Mouse (Mus musculus) pancreas, adult 10 weeks (tissue): Measurements from ENCODE around the gene Isoc2b. TPM values are rescaled to one million over a fixed set of nuclear protein-coding genes. Genes with fewer than 3 reads are reported as not detected.

Source experiments
- polyA plus RNA-seq: library from polyadenylated mRNA; stranded (reverse); fragments of 350-450 nt; fragmentation: Illumina TruSeq; extraction: RNeasy Lipid Tissue Mini Kit (QIAGEN cat#74804); gene quantifications from one replicate; pipeline ENCODE4 v1.2.3, GENCODE M21; 2015; ENCODE audit warnings: low read depth, low replicate concordance; ENCODE audit not compliant: insufficient read depth

Isoc2b gene
- 12.2 TPM for polyA plus RNA-seq

DNA sequence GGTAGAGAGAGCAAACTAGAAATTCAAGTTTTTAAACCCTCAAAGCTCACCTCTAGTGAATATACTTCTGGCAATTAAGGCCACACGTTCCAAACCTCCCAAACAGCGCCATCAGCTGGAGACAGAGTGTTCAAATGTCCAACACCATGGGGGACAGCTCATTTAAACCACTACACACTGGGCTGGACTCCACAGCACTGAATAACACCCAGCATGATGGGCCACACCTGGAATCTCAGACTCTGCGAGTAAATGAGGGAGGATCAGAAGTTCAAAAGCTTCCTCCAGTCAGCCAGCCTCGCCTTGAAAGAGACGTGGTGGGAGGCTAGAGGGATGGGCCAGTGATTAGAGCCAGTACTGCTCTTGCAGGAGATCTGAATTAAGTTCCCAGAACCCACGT, at the start of gene Isoc2b:
Isoc2b (minus strand) TSS at position 126 of the 400 bp plus-strand sequence.

DNA sequence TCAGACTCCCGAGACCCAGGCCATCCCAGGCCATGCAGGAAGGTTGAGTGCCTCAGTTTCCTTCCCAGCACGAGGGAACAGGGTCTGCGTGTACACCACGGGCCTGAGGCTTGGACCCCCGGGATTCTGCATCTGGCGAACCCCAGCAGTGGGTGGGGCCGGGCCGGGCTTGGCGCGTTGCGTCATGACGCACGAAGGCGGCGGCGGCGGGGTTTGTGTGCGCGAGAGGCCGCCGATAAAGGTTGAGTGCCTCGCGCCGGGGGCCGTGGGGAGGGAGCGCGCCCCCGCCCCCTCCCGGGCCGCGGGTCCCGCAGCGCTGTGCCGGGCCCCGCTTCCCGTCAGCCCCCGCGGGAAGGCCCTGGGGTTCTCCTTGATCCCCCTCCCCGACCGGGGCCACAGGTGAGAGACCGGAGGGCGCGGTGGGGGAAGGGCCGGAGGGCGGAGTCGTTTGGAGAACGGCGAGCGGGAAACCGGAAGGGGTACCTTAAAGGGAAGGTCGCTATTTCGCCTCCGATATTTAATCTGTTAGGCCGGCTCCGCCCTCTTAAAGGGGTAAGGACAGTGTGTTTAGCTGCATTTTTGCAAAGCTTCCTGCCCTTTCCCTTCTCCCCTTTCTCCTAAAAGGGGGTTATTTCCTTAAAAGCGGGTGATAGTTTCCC, 45.1 kb upstream of the Isoc2b start, which contains the start of gene Zfp628:
Zfp628 (plus strand) TSS at position 211 of the 659 bp plus-strand sequence.

GRCm38 (mm10) chr7:4906466-4906950, 36.5 kb upstream of the Isoc2b start, which contains the start of gene Gm36210:
Gm36210 (minus strand) TSS chr7:4906516.

GRCm38 (mm10) chr7:4876753-4877221, 6.7 kb upstream of the Isoc2b start, which contains the start of gene Isoc2a:
Isoc2a (plus strand) TSS chr7:4877153.

DNA sequence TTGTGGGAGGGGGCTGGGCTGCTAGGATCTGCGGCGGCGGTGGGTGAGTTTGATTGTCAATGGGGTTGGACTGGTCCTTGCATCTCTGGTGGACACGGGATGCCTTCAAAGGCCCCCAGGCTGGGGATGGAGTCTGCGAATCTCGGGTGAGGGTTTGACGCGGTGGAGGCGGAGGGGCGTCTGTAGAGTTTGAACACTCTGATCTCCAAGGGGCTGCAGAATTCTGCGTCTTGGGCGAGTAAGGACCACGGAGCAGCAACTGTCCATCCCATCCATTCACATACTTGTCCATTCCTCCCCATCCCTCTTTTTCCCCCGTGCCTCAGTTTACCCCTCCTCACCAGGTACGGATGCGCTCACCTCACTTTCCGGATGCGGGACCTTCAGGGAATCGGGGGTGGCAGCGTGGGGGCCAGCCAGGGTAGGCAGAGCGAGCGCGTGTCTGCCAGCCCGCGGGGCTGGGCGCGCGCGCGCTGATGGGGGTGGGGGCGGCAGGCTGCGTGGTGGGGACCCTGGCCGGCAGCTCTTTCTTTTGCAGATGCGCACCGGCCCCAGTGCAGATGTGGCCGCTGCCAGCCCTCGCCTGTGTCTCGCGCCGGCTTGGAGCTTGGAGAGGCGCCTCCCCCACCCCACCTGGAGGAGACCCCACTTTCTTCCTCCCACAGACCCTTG, 25.7 kb downstream of the Isoc2b start, which contains the start of gene Shisa7:
Shisa7 (minus strand) TSS at position 452 of the 672 bp plus-strand sequence.

DNA sequence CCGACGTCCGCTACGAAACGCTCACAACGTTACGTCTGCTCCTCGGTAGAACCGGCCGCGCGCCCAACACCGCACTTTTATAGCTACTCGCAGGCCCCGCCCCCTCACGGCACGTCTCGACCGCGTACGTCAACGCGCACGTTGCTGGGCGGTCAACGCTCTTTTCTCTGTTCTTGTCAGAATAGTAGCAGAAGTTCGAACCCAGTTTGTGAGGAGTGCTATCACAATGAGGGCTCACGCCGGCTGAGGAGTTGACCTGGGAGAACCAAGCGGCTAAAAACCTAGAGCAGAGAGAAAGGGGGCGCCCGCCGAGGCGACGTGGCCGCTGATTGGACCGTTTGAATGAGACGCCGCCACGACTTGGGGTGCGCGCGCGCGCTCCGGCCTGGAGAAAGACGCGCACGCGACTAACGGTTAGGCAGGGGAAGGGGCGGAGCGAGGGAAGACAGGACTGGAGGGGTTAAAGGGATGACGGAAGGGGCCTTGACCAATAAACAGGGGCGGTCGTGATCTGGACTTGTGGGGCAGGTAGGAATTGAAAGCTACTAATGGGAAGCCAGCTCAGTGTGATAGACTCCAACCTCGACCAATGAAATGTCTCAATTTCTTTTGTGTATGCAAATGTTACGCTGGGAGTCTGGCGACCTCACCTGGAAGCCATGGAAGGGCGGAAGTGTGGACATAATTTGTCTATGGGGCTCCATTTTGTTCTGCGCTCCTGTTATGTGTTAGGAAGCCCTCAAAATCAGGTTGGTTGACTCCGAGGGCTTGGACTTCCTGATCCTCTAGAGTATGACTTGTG, 57.6 kb downstream of the Isoc2b start, which contains the start of gene Ube2s:
Ube2s (minus strand) TSS at position 288 of the 802 bp plus-strand sequence.

Other genes with a start within 250 kb of the Isoc2b start
- 8.3 TPM for gene Tmem86b, start 238.8 kb downstream of the Isoc2b start, polyA plus RNA-seq
- gene Ppp6r1, start 211.2 kb downstream of the Isoc2b start, polyA plus RNA-seq = 12.0 TPM
- 10.8 TPM for gene Hspbp1, start 185.2 kb downstream of the Isoc2b start, polyA plus RNA-seq
- gene Brsk1, start 179.7 kb downstream of the Isoc2b start, polyA plus RNA-seq = 2.4 TPM
- gene Tmem150b, start 145.0 kb downstream of the Isoc2b start, polyA plus RNA-seq = not detected
- 21.1 TPM for gene Kmt5c, start 130.1 kb downstream of the Isoc2b start, polyA plus RNA-seq
- 5.7 TPM for gene Cox6b2, start 117.2 kb downstream of the Isoc2b start, polyA plus RNA-seq
- not detected for gene Fam71e2, start 99.0 kb downstream of the Isoc2b start, polyA plus RNA-seq
- gene Il11, start 87.4 kb downstream of the Isoc2b start, polyA plus RNA-seq = not detected
- not detected for gene Tmem190, start 87.3 kb downstream of the Isoc2b start, polyA plus RNA-seq
- gene Tmem238, start 80.6 kb downstream of the Isoc2b start, polyA plus RNA-seq = 8.4 TPM
- 480 TPM for gene Rpl28, start 77.4 kb downstream of the Isoc2b start, polyA plus RNA-seq
- 16.8 TPM for gene Ube2s, start 57.7 kb downstream of the Isoc2b start, polyA plus RNA-seq
- gene Shisa7, start 25.6 kb downstream of the Isoc2b start, polyA plus RNA-seq = 0.30 TPM
- 9.6 TPM for gene Isoc2a, start 6.9 kb upstream of the Isoc2b start, polyA plus RNA-seq
- not detected for gene Gm36210, start 36.3 kb upstream of the Isoc2b start, polyA plus RNA-seq
- 1.4 TPM for gene Zfp628, start 45.0 kb upstream of the Isoc2b start, polyA plus RNA-seq
- 4.6 TPM for gene Nat14, start 51.8 kb upstream of the Isoc2b start, polyA plus RNA-seq
- gene Ssc5d, start 55.5 kb upstream of the Isoc2b start, polyA plus RNA-seq = 1.2 TPM
- not detected for gene Sbk2, start 94.1 kb upstream of the Isoc2b start, polyA plus RNA-seq
- gene Sbk3, start 100.9 kb upstream of the Isoc2b start, polyA plus RNA-seq = not detected
- 41.7 TPM for gene Zfp579, start 125.9 kb upstream of the Isoc2b start, polyA plus RNA-seq
- 7.4 TPM for gene Zfp524, start 144.2 kb upstream of the Isoc2b start, polyA plus RNA-seq
- gene Fiz1, start 144.4 kb upstream of the Isoc2b start, polyA plus RNA-seq = 6.8 TPM
- not detected for gene Gm44973, start 145.2 kb upstream of the Isoc2b start, polyA plus RNA-seq
- gene Zfp865, start 150.1 kb upstream of the Isoc2b start, polyA plus RNA-seq = 5.3 TPM
- gene Ccdc106, start 150.3 kb upstream of the Isoc2b start, polyA plus RNA-seq = not detected
- gene 4632433K11Rik, start 163.9 kb upstream of the Isoc2b start, polyA plus RNA-seq = not detected
- gene Zfp784, start 168.2 kb upstream of the Isoc2b start, polyA plus RNA-seq = 0.63 TPM
- gene Zfp580, start 181.3 kb upstream of the Isoc2b start, polyA plus RNA-seq = 2.1 TPM
- gene U2af2, start 191.9 kb upstream of the Isoc2b start, polyA plus RNA-seq = 46.4 TPM
- gene Epn1, start 210.0 kb upstream of the Isoc2b start, polyA plus RNA-seq = 53.1 TPM
- not detected for gene Rfpl4, start 246.7 kb upstream of the Isoc2b start, polyA plus RNA-seq